Mouse (Mus musculus) right cerebral cortex, adult 18-20 months (tissue): ENCODE data around the gene Pax5.

Experiments used
- DNase-seq: peaks from one replicate; pipeline ENCODE4 v3.0.0; 2022; ENCODE audit warnings: mixed read lengths

Gene Pax5

GRCm38 (mm10) chr4:44664004-44664766 is 46.1 kb downstream of the Pax5 start:
- DNase-seq, result peak; percentile 8

- no peak for DNase-seq
These were observed 46.8 kb downstream of the Pax5 start for GRCm38 (mm10) chr4:44663489-44663888.

- no peak for DNase-seq
These were observed 65.1 kb downstream of the Pax5 start for GRCm38 (mm10) chr4:44645181-44645580.

- no peak for DNase-seq
These were observed 68.3 kb downstream of the Pax5 start for GRCm38 (mm10) chr4:44641831-44642587.

- no peak for DNase-seq
These were observed 74.7 kb downstream of the Pax5 start for GRCm38 (mm10) chr4:44635618-44636017.

GRCm38 (mm10) chr4:44633694-44634524 is 76.4 kb downstream of the Pax5 start:
- DNase-seq, result no peak

- DNase-seq, result peak; percentile 5
These were observed 80.2 kb downstream of the Pax5 start for GRCm38 (mm10) chr4:44630059-44630458.

- no peak for DNase-seq
These were observed 82.4 kb downstream of the Pax5 start for GRCm38 (mm10) chr4:44627890-44628289.

- no peak for DNase-seq
These were observed 85.2 kb downstream of the Pax5 start for GRCm38 (mm10) chr4:44625108-44625424.

- no peak for DNase-seq
These were observed 85.8 kb downstream of the Pax5 start for GRCm38 (mm10) chr4:44624232-44625107.

GRCm38 (mm10) chr4:44623435-44623727 is 86.9 kb downstream of the Pax5 start:
- DNase-seq, result no peak

GRCm38 (mm10) chr4:44622682-44623434 is 87.4 kb downstream of the Pax5 start:
- no peak for DNase-seq

GRCm38 (mm10) chr4:44620241-44620640 is 90.0 kb downstream of the Pax5 start:
- DNase-seq, result no peak

GRCm38 (mm10) chr4:44614066-44614667 is 96.1 kb downstream of the Pax5 start:
- no peak for DNase-seq

GRCm38 (mm10) chr4:44612392-44612791 is 97.9 kb downstream of the Pax5 start:
- DNase-seq, result no peak

GRCm38 (mm10) chr4:44605453-44605852 is 104.8 kb downstream of the Pax5 start:
- no peak for DNase-seq

- DNase-seq, result no peak
These were observed 108.0 kb downstream of the Pax5 start for GRCm38 (mm10) chr4:44602257-44602801.

GRCm38 (mm10) chr4:44601370-44601769 is 108.9 kb downstream of the Pax5 start:
- no peak for DNase-seq

GRCm38 (mm10) chr4:44600875-44601274 is 109.4 kb downstream of the Pax5 start:
- peak; percentile 68 for DNase-seq

- DNase-seq, result no peak
These were observed 112.3 kb downstream of the Pax5 start for GRCm38 (mm10) chr4:44597965-44598364.

GRCm38 (mm10) chr4:44593091-44593490 is 117.2 kb downstream of the Pax5 start:
- DNase-seq, result no peak
